Mouse (Mus musculus): ENCODE data around the gene Ccl19. TPM values are rescaled to one million over a fixed set of nuclear protein-coding genes. Genes with fewer than 3 reads are reported as not detected.
"Not testable (repeated sequence)": the region's sequence is repeated elsewhere in the genome, so short reads cannot be mapped to it uniquely, and the experiment has no call there.

The Ccl19 gene
- under 1 TPM; 0.50 to 0.75 (median 0.61) TPM for total RNA-seq (2022)

- not testable (repeated sequence) for DNase-seq (ENCODE audit: low spot score)
Observed at GRCm38 (mm10) chr4:42756477-42756876, at the start of gene Ccl19. Ccl19 (minus strand) TSS chr4:42756577.

- DNase-seq (ENCODE audit: low spot score), result not testable (repeated sequence)
Observed at GRCm38 (mm10) chr4:42773893-42774292, 17.5 kb upstream of the Ccl19 start, which contains the start of gene Ccl21a. Ccl21a (minus strand) TSS chr4:42773993.

DNA sequence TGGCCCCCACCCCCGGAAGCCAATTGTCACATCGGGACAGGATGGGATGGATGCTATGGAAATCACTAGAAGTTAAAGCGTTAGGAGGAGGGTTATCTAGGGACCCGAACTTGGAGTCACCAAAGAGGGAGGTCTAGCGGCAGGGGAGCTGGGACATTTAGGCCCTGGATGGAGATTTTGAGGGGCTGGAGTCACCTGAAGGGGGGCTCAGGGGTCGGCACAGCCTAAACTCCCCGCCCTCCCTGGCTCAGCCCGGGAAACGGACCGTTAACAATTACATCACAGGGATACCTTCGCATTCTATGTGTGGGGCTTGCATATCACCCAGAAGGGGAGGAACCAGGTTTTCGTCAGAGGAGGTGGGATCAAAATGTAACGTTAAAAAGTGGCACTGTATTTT is 21.1 kb downstream of the Ccl19 start, which contains the start of gene 4930578G10Rik:
Gene 4930578G10Rik, plus strand, starts transcription at position 301 of the 400 bp plus-strand sequence.
- DNase-seq (ENCODE audit: low spot score), result not testable (repeated sequence)

Other genes starting within 250 kb of the Ccl19 start
- gene Fam205a2, start 228.4 kb downstream of the Ccl19 start, total RNA-seq (2022), result under 1 TPM in 1 of 4 experiments, not detected in 3; 0.11 TPM
- not detected for gene Gm10591, start 144.4 kb downstream of the Ccl19 start, total RNA-seq (2022)
- 1 to 10 TPM; 2.0 to 5.4 (median 2.9) TPM for gene Gm2564, start 126.9 kb downstream of the Ccl19 start, total RNA-seq (2022)
- gene Ccl27b, start 101.3 kb downstream of the Ccl19 start, total RNA-seq (2022), result not detected
- under 1 TPM in 1 of 4 experiments, not detected in 3; 0.23 TPM for gene Il11ra2, start 94.7 kb downstream of the Ccl19 start, total RNA-seq (2022)
- gene 4930578G10Rik, start 21.0 kb downstream of the Ccl19 start, total RNA-seq (2022), result not detected
- gene Ccl21a, start 17.4 kb upstream of the Ccl19 start, total RNA-seq (2022), result 10 to 100 TPM; 55.3 to 66.3 (median 58.5) TPM
- gene Fam205a1, start 97.3 kb upstream of the Ccl19 start, total RNA-seq (2022), result not detected
- not detected for gene Gm12394, start 100.2 kb upstream of the Ccl19 start, total RNA-seq (2022)
- 10 to 100 TPM in 2 of 4 experiments, 1 to 10 TPM in 2; 7.5 to 11.8 (median 10.3) TPM for gene Fam205c, start 117.7 kb upstream of the Ccl19 start, total RNA-seq (2022)
- 1 to 10 TPM; 4.3 to 9.8 (median 7.0) TPM for gene Phf24, start 160.1 kb upstream of the Ccl19 start, total RNA-seq (2022)
- gene Dnajb5, start 193.2 kb upstream of the Ccl19 start, total RNA-seq (2022), result 100 to 1,000 TPM in 2 of 4 experiments, 10 to 100 TPM in 2; 65.1 to 119 (median 88.0) TPM
- gene 1700022I11Rik, start 213.0 kb upstream of the Ccl19 start, total RNA-seq (2022), result not detected
- 100 to 1,000 TPM; 255 to 280 (median 263) TPM for gene Vcp, start 243.9 kb upstream of the Ccl19 start, total RNA-seq (2022)

Measured in heart, adult 8-10 months (tissue).